Mouse (Mus musculus) kidney, adult 2 months (tissue): ENCODE results near the gene Ano6.

Experiments
- CTCF ChIP-seq: fragments of 200-500 bp; conservative IDR thresholded peaks from 2 replicates; pipeline ENCODE4 v1.5.1; 2011; ENCODE audit warnings: low read depth, mild to moderate bottlenecking, control low read depth, low read length, moderate library complexity, mixed read lengths; ENCODE audit not compliant: insufficient read depth, insufficient read length
- POLR2A ChIP-seq: fragments of 200-500 bp; IDR thresholded peaks from one replicate; pipeline ENCODE4 v1.6.1; 2011; ENCODE audit warnings: low read depth, low read length, control low read depth

DNA sequence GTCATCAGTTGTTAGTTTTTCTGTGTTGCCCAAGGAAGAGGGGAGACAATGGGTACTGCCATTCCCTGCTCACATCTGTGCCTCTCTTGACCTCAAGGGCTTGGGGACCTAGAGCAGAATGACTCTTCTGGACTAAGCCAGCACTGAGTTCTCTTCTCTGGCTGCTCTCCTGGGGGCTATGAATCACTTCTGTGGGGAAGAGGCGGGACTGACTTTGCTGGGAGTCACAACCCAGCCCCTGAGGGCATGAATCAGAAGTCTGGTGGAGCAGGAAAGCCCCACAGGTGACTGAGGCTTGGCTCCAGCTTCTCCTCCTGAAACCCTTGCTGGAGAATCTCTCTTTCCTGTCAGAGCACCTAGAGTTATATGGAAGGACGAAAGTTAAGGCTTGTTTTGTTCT lies 12.1 kb downstream of the Ano6 start:
- TF ChIP-seq POLR2A (no peak), CTCF (no peak)
